Mouse (Mus musculus) neural tube, embryonic 11.5 days (tissue): Measurements from ENCODE around the gene Ctps. TPM values are rescaled to one million over a fixed set of nuclear protein-coding genes. Genes with fewer than 3 reads are reported as not detected.
"Not testable (repeated sequence)": the region's sequence is repeated elsewhere in the genome, so short reads cannot be mapped to it uniquely, and the experiment has no call there.

ENCODE experiments used
- ATAC-seq: fragments of 200-750 bp; cut with Nextera tagmentation; 2 replicates; pipeline ENCODE4 v1.8.0; 2017; ENCODE audit warnings: moderate number of reproducible peaks, mild to moderate bottlenecking, moderate TSS enrichment, moderate library complexity; ENCODE audit not compliant: insufficient read depth, low FRiP score, low TSS enrichment
- DNase-seq: peaks from one replicate; pipeline ENCODE4 v3.0.0-alpha.2; 2015; ENCODE audit warnings: low spot score
- H3K27ac ChIP-seq: fragments of 300-500 bp; sonication (generic); 2 replicates; pipeline ENCODE4 v1.5.1; 2014; ENCODE audit warnings: low read depth, mild to moderate bottlenecking, low read length
- H3K27me3 ChIP-seq: fragments of 300-500 bp; sonication (generic); 2 replicates; pipeline ENCODE4 v1.6.1; 2014; ENCODE audit warnings: mild to moderate bottlenecking, low read length, mixed read lengths; ENCODE audit not compliant: control insufficient read depth, insufficient read depth
- H3K36me3 ChIP-seq: fragments of 300-500 bp; sonication (generic); 2 replicates; pipeline ENCODE4 v1.6.1; 2014; ENCODE audit warnings: mild to moderate bottlenecking, low read length, moderate library complexity, mixed read lengths; ENCODE audit not compliant: control insufficient read depth, insufficient read depth
- H3K4me1 ChIP-seq: fragments of 300-500 bp; sonication (generic); 2 replicates; pipeline ENCODE4 v1.6.1; 2014; ENCODE audit warnings: low read length, mixed read lengths; ENCODE audit not compliant: control insufficient read depth, insufficient read depth
- H3K4me2 ChIP-seq: fragments of 300-500 bp; sonication (generic); 2 replicates; pipeline ENCODE4 v1.6.1; 2014; ENCODE audit warnings: low read depth, mild to moderate bottlenecking, moderate library complexity
- H3K4me3 ChIP-seq: fragments of 300-500 bp; sonication (generic); 2 replicates; pipeline ENCODE4 v1.5.1; 2014; ENCODE audit warnings: low read depth, low read length
- H3K9ac ChIP-seq: fragments of 300-500 bp; sonication (generic); 2 replicates; pipeline ENCODE4 v1.6.1; 2014; ENCODE audit warnings: mild to moderate bottlenecking, low read length
- H3K9me3 ChIP-seq: fragments of 300-500 bp; sonication (generic); 2 replicates; pipeline ENCODE4 v1.6.1; 2016; ENCODE audit warnings: low read length; ENCODE audit not compliant: control insufficient read depth
- WGBS: fragments of 180-500 bp; shearing (Covaris S2); extraction: QIAGEN DNeasy Blood & Tissue Kit; methylation state at CpG from one replicate; pipeline ENCODE4 v1.1.7; 2014; 5-methylcytosine and 5-hydroxymethylcytosine counted together
- polyA plus RNA-seq: library from polyadenylated mRNA; unstranded; fragments of >200 nt; fragmentation: Nextera tagmentation; extraction: Ambion mirVana; gene quantifications from 2 replicates; pipeline ENCODE4 v1.2.1, GENCODE M21; 2014

Gene Ctps
- polyA plus RNA-seq, 1 experiment from 2014 or later: 135 TPM

- Histone ChIP-seq H3K36me3 (no peaks in the 10 kb centered on the region), H3K4me1 (no peaks in the 10 kb centered on the region), H3K27ac (no peak overlapping the region), H3K9ac (no peak overlapping the region), H3K27me3 (no peaks in the 10 kb centered on the region), H3K4me2 (no peak overlapping the region), H3K9me3 (no peaks in the 10 kb centered on the region), H3K4me3 (no peak overlapping the region)
- ATAC-seq (0 out of 2 replicates have a peak, but pooled peaks have one; percentile 13), DNase-seq (no peak)
- 5% methylated on average over 3 of the region's 3 CpGs for WGBS
Observed at GRCm38 (mm10) chr4:120606941-120607340, 36.9 kb upstream of the Ctps start.

GRCm38 (mm10) chr4:120602669-120603068 is 32.6 kb upstream of the Ctps start:
- Histone ChIP-seq H3K36me3 (no peaks in the 10 kb centered on the region), H3K4me1 (no peaks in the 10 kb centered on the region), H3K9ac (no peak overlapping the region), H3K4me3 (no peak overlapping the region), H3K4me2 (no peak overlapping the region), H3K9me3 (no peaks in the 10 kb centered on the region), H3K27ac (no peak overlapping the region), H3K27me3 (no peaks in the 10 kb centered on the region)
- 84% methylated on average over 3 of the region's 3 CpGs for WGBS
- ATAC-seq (no peak), DNase-seq (no peak)

DNA sequence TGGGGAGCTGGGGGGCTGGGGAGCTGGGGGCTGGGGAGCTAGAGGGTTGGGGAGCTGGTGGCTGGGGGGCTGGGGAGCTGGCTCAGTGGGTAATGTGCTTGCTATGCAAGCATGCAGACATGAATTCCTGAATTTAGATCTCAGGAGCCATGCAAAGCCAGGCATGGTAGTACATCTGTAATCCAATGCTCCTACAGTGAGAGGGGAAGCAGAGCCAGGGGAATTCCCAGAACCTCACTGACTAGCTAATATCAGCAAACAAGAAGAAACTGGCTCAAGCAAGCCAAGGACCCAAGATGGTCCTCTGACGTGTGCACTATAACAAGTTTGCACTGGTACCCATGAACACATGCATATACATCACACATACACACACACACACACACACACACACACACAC is 31.7 kb upstream of the Ctps start:
- H3K36me3 ChIP-seq: no peaks in the 10 kb centered on the region
- no peak overlapping the region for H3K27ac ChIP-seq
- H3K4me1 ChIP-seq: no peaks in the 10 kb centered on the region
- DNase-seq (no peak), ATAC-seq (no peak)
- H3K9me3 ChIP-seq: no peaks in the 10 kb centered on the region
- no peak overlapping the region for H3K9ac ChIP-seq
- WGBS: 69% methylated on average over 1 of the region's 1 CpGs
- H3K4me3 ChIP-seq: no peak overlapping the region
- H3K4me2 ChIP-seq: no peak overlapping the region
- no peaks in the 10 kb centered on the region for H3K27me3 ChIP-seq

- no peaks in the 10 kb centered on the region for H3K9me3 ChIP-seq
- no peak for DNase-seq
- 21% methylated on average over 2 of the region's 2 CpGs for WGBS
- no peak overlapping the region for H3K4me2 ChIP-seq
- no peak overlapping the region for H3K4me3 ChIP-seq
- H3K27me3 ChIP-seq: no peaks in the 10 kb centered on the region
- no peak overlapping the region for H3K27ac ChIP-seq
- H3K9ac ChIP-seq: no peak overlapping the region
- no peak for ATAC-seq
- no peaks in the 10 kb centered on the region for H3K36me3 ChIP-seq
- no peaks in the 10 kb centered on the region for H3K4me1 ChIP-seq
Observed at GRCm38 (mm10) chr4:120598922-120599321, 28.8 kb upstream of the Ctps start.

DNA sequence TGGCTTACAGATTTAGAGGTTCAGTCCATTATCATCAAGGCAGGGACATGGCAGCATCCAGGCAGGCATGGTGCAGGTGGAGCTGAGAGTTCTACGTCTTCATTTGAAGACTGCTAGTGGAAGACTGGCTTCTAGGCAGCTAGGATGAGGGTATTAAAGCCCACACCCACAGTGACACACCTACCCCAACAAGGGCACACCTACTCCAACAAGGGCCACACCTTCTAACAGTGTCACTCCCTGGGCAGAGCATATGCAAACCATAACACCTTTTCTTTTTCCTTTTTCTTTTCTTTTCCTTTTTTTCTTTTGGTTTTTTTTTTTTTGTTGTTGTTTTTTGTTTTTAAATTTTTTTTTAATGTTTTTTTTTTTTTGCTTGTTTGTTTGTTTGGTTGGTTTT is 26.1 kb upstream of the Ctps start:
- not testable (repeated sequence) for H3K36me3 ChIP-seq, H3K4me3 ChIP-seq
- WGBS: 86% methylated on average over 1 of the region's 1 CpGs

GRCm38 (mm10) chr4:120590973-120591372 is 20.9 kb upstream of the Ctps start:
- Histone ChIP-seq H3K4me1 (no peaks in the 10 kb centered on the region), H3K9ac (no peak overlapping the region), H3K9me3 (no peaks in the 10 kb centered on the region), H3K27me3 (no peaks in the 10 kb centered on the region), H3K36me3 (no peaks in the 10 kb centered on the region), H3K4me2 (no peak overlapping the region), H3K27ac (no peak overlapping the region), H3K4me3 (no peak overlapping the region)
- ATAC-seq (no peak), DNase-seq (no peak)
- 85% methylated on average over 4 of the region's 4 CpGs for WGBS

More for the DNA sequence above, 26.1 kb upstream of the Ctps start:
- H3K4me1 ChIP-seq, DNase-seq, H3K9me3 ChIP-seq, H3K4me2 ChIP-seq, H3K27me3 ChIP-seq, H3K9ac ChIP-seq, H3K27ac ChIP-seq, ATAC-seq: not testable (repeated sequence)

- ATAC-seq (peak; percentile 74; the same call in 1 of the 2 replicates), DNase-seq (peak; percentile 77)
- Histone ChIP-seq H3K27ac (no peak overlapping the region), H3K4me3 (no peak overlapping the region), H3K4me1 (no peaks in the 10 kb centered on the region), H3K9me3 (no peaks in the 10 kb centered on the region), H3K36me3 (no peaks in the 10 kb centered on the region), H3K27me3 (no peaks in the 10 kb centered on the region), H3K9ac (no peak overlapping the region), H3K4me2 (no peak overlapping the region)
- 40% methylated on average over 5 of the region's 5 CpGs for WGBS
Observed at GRCm38 (mm10) chr4:120589815-120590422, 19.8 kb upstream of the Ctps start.

DNA sequence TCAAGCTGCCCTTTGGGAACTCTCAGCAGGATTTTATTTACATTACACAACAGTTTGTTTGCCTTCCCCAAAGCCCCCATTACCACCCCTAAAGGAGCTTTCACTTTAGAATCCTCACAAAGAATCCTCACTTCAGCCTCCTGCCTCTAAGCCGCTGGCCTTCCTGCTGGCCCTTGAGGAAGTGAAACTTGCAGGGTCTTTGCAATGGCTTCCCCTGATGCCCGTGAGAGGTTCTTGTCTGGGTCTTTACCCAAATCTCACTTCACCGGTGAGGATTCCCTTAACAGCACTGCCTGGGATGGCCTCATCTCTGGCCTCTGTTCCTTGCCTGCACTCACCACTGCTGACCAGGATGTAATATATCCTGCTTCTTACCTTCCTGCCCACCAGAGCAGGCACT is 19.0 kb upstream of the Ctps start:
- Histone ChIP-seq H3K27ac (no peak overlapping the region), H3K4me1 (no peaks in the 10 kb centered on the region), H3K9me3 (no peaks in the 10 kb centered on the region), H3K9ac (no peak overlapping the region), H3K4me3 (no peak overlapping the region), H3K27me3 (no peaks in the 10 kb centered on the region), H3K4me2 (no peak overlapping the region), H3K36me3 (no peaks in the 10 kb centered on the region)
- 17% methylated on average over 3 of the region's 3 CpGs for whole genome bisulfite sequencing
- ATAC-seq (no peak), DNase-seq (no peak)

DNA sequence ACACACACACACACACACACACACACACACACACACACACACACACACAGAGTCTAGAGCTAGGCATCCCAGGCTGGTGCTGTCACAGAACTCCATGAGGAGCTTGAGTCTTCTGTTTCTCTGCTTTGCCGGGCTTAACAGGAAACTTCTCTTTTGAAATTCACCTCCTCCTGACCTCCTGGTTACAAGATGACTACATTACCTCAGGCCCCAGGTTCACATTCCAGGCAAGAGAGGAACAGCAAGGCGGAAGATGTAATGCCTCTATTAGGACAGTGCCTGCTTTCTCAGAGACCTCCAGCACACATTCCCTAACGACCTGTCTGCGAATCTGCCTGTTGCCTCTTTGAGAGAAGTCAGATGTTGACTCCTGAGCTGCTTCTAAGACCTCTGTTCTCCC is 18.4 kb upstream of the Ctps start, which contains the start of gene Gm8439:
Gm8439 (plus strand) TSS at position 301 of the 400 bp plus-strand sequence.
- no peaks in the 10 kb centered on the region for H3K36me3 ChIP-seq
- no peak within 1 kb of the TSS for H3K27ac ChIP-seq
- WGBS: 30% methylated on average over 4 of the region's 4 CpGs
- no peak for DNase-seq
- H3K4me1 ChIP-seq: no peaks in the 10 kb centered on the region
- no peak within 1 kb of the TSS for H3K4me2 ChIP-seq
- ATAC-seq: no peak
- H3K4me3 ChIP-seq: no peak within 1 kb of the TSS
- H3K9me3 ChIP-seq: no peaks in the 10 kb centered on the region
- no peaks in the 10 kb centered on the region for H3K27me3 ChIP-seq
- no peak within 1 kb of the TSS for H3K9ac ChIP-seq
